Mouse (Mus musculus) monocyte, adult 59 days (primary cell): ENCODE data around the gene Ccnd3. TPM values are rescaled to one million over a fixed set of nuclear protein-coding genes. Genes with fewer than 3 reads are reported as not detected.

Source experiments
- total RNA-seq, 2 experiments: library from RNA; stranded (reverse); gene quantifications; one replicate each; pipeline ENCODE4 v1.2.4; 2023

Ccnd3 gene
- total RNA-seq = 100 to 1,000 TPM; 266 to 307 TPM

DNA sequence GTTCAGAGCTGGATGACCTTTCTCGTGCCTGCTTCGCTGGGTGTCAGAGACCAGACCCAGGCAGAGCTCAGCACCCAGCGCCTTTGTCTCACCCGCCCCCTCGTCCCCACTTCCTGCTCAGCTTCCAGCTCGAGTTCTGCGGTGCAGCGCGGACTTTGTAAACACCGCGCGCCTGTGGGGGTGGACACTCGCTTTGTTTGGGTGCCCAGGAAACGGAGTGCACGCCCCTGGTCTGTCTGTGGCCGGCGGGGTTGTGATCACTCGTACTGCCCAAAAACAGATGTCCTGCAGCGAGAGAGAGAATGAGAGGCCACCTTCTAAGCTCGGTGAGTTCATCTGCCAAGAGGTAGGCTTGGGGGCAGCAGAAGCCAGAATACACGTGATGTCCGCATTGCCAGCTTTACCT, at the start of gene Ccnd3:
Ccnd3 (plus strand) TSS at position 111 of the 406 bp plus-strand sequence.

DNA sequence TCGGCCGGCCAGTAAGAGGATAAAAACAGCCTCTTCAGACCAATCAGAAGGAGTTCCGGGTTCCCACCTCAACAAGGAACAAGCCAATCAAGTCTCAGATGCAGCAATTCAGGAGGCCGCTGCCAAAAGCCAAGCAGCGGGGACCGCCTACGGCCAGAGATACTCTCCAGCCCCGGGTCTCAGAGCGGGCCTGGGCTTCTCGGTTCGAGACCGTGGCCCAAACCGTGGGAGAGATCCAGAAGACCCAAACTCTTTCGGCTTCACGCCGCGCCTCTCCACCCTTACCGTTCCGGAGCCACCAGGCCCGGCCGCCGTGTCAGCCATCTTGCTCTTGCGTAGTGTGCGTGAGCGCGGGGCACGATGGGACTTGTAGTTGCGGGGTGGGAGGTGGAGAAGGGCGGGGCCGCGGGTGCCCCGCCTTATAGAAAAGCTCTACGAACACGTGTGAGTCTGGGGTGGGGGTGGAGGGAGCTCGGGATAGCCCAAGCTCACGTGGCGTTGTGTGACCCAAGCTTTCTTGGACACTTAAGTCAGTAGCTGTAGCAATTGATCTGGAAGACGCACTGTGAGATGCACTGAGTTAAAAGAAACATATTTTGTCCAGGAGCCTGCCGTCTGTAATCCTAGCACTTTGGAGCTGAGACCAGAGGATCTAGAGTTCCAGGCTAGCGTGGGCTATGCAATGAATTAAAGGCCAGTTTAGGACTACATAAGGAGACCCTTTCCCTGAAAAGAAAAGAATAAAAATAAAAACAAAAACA, 2.7 kb upstream of the Ccnd3 start, which contains the start of gene Taf8:
Taf8 (minus strand) TSS at position 347 of the 761 bp plus-strand sequence.

DNA sequence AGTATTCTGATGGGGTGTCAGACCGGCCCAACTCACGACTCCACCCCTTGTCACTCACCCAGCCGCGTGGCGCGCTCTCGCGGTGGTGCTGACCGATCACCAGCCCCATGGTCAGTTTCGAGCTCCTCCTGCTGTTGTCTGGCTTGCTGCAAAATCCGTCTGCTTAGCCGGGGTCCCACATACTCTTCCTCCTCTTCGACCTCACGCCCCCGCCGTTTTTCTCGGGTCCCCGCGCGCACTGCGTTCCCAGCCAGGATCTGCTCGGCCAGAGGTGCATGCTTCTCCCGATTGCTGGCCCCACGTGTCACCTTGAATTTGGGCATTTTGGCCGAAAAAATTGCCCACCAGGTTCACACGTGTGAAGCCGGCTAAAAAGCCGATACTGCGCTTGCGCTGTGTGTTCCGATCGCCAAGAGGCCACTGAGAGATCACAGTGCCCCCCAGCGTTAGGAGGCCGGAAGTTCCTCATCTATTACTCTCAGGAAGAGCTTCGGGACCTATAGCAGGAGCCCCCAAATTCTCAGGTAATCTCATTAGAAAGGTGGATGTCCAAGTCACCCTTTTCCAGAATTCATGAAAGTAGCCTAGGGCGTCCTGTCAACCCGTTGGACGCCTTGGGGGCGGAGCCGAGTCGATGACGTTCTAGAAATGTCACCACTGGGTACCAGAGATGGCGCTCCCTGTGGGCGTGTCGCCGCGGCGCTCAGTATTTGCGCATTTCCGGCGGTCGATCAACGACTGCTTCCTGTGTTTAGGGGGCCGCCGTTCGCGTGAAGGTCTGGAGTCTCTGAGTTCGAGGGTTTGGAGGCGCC, 106.2 kb downstream of the Ccnd3 start, which contains the start of the genes Bysl, Med20 and Gm20517:
Bysl (minus strand) TSS at position 644 of the 812 bp plus-strand sequence.
Med20 (plus strand) TSS at position 734 of the 812 bp plus-strand sequence.
Gm20517 (plus strand) TSS at position 741 of the 812 bp plus-strand sequence.

GRCm38 (mm10) chr17:47630678-47631065, 125.8 kb downstream of the Ccnd3 start, which contains the start of gene Usp49:
Usp49 (plus strand) TSS chr17:47630690.

Other genes starting within 250 kb of the Ccnd3 start
- 10 to 100 TPM; 15.0 to 17.6 TPM for gene Mrps10, start 136.2 kb upstream of the Ccnd3 start, total RNA-seq
- 1 to 10 TPM in 1 of 2 experiments, under 1 TPM in 1; 0.52 to 1.2 TPM for gene Guca1b, start 119.7 kb upstream of the Ccnd3 start, total RNA-seq
- gene Guca1a, start 104.5 kb upstream of the Ccnd3 start, total RNA-seq = 10 to 100 TPM; 10.5 to 14.1 TPM
- not detected for gene AI661453, start 68.4 kb upstream of the Ccnd3 start, total RNA-seq
- not detected for gene 1700001C19Rik, start 67.7 kb upstream of the Ccnd3 start, total RNA-seq
- gene Taf8, start 2.8 kb upstream of the Ccnd3 start, total RNA-seq = 10 to 100 TPM; 33.7 to 39.5 TPM
- 10 to 100 TPM in 1 of 2 experiments, 1 to 10 TPM in 1; 9.5 to 10.5 TPM for gene Bysl, start 106.4 kb downstream of the Ccnd3 start, total RNA-seq
- 10 to 100 TPM; 45.3 to 50.6 TPM for gene Med20, start 106.5 kb downstream of the Ccnd3 start, total RNA-seq
- 1 to 10 TPM; 1.9 to 2.5 TPM for gene Gm20517, start 106.5 kb downstream of the Ccnd3 start, total RNA-seq
- gene Usp49, start 125.6 kb downstream of the Ccnd3 start, total RNA-seq = 1 to 10 TPM; 3.5 to 6.4 TPM
- gene Tomm6, start 183.3 kb downstream of the Ccnd3 start, total RNA-seq = 100 to 1,000 TPM; 187 to 200 TPM
- gene Frs3, start 184.0 kb downstream of the Ccnd3 start, total RNA-seq = 1 to 10 TPM; 1.5 to 1.8 TPM
- gene Gm21981, start 189.4 kb downstream of the Ccnd3 start, total RNA-seq = not detected
- gene Prickle4, start 189.7 kb downstream of the Ccnd3 start, total RNA-seq = 1 to 10 TPM; 1.9 to 2.1 TPM
- not detected for gene Pgc, start 221.8 kb downstream of the Ccnd3 start, total RNA-seq
- 100 to 1,000 TPM; 123 to 146 TPM for gene Tfeb, start 232.0 kb downstream of the Ccnd3 start, total RNA-seq